Mouse (Mus musculus) stomach, embryonic 16.5 days (tissue): ENCODE data around the gene Dbnl. TPM values are rescaled to one million over a fixed set of nuclear protein-coding genes. Genes with fewer than 3 reads are reported as not detected.
A peak's percentile ranks its signal among the peaks of the same experiment; 100 is the strongest.

ENCODE experiments used
- ATAC-seq: fragments of 200-750 bp; cut with Nextera tagmentation; 2 replicates; pipeline ENCODE4 v1.8.0; 2017; ENCODE audit warnings: moderate number of reproducible peaks, moderate TSS enrichment; ENCODE audit not compliant: insufficient read depth, low FRiP score
- H3K27ac ChIP-seq: fragments of 300-500 bp; sonication (generic); 2 replicates; pipeline ENCODE4 v1.5.1; 2014; ENCODE audit warnings: low read length
- H3K27me3 ChIP-seq: fragments of 300-500 bp; sonication (generic); 2 replicates; pipeline ENCODE4 v1.6.1; 2014; ENCODE audit warnings: low read length, control low read depth, mixed read lengths; ENCODE audit not compliant: control insufficient read depth, insufficient read depth
- H3K36me3 ChIP-seq: fragments of 300-500 bp; sonication (generic); 2 replicates; pipeline ENCODE4 v1.6.1; 2014; ENCODE audit warnings: low read length; ENCODE audit not compliant: control insufficient read depth, insufficient read depth
- H3K4me1 ChIP-seq: fragments of 300-500 bp; sonication (generic); 2 replicates; pipeline ENCODE4 v1.6.1; 2014; ENCODE audit warnings: low read length, control low read depth, mixed read lengths; ENCODE audit not compliant: control insufficient read depth, insufficient read depth
- H3K4me2 ChIP-seq: fragments of 300-500 bp; sonication (generic); 2 replicates; pipeline ENCODE4 v1.6.1; 2014; ENCODE audit warnings: low read depth, low read length, mixed read lengths
- H3K4me3 ChIP-seq: fragments of 300-500 bp; sonication (generic); replicated peaks from 2 replicates; pipeline ENCODE4 v1.5.1; 2014; ENCODE audit warnings: mild to moderate bottlenecking, low read length
- H3K9ac ChIP-seq: fragments of 300-500 bp; sonication (generic); 2 replicates; pipeline ENCODE4 v1.6.1; 2014; ENCODE audit warnings: low read length
- H3K9me3 ChIP-seq: fragments of 300-500 bp; sonication (generic); replicated peaks from 2 replicates; pipeline ENCODE4 v1.6.1; 2016; ENCODE audit warnings: low read length, control low read depth; ENCODE audit not compliant: control insufficient read depth
- WGBS: fragments of 180-500 bp; shearing (Covaris S2); extraction: QIAGEN DNeasy Blood & Tissue Kit; methylation state at CpG from one replicate; pipeline ENCODE4 v1.1.7; 2014; 5-methylcytosine and 5-hydroxymethylcytosine counted together
- polyA plus RNA-seq: library from polyadenylated mRNA; unstranded; fragments of >200 nt; fragmentation: Nextera tagmentation; extraction: Ambion mirVana; gene quantifications from 2 replicates; pipeline ENCODE4 v1.2.1, GENCODE M21; 2015

Dbnl gene
- polyA plus RNA-seq, 1 experiment from 2014 or later = 113 TPM

DNA sequence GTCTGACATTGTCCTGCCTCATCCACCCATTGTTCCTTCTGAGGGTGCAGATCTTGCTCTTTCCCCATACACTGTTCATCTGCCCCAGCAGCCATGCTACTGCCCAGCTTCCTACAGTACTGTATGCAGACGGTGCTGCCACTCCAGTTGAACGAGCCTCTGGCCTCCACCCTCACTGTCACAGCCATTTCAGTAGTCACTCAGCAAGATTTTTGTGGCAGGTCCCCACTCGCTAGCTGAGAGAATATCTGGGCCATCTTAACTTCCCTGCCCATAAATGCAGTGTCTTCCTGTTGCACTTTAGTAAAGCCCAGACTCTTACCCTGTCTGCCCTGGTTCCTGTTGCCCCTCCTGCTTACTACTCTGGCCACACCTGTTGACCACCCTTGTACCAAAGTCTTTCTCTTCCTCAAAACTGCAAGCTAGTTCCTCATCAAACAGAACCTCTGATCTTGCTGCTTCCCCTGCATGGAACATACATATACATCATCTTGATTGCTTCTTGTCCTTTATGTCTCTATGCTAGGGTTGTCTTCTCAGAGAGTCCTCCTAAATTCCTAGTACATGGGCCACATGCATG, 1.6 kb downstream of the Dbnl start:
- H3K4me1 ChIP-seq = peaks cover 10% of the 10 kb centered on the region
- H3K4me3 ChIP-seq = peak overlapping the region; percentile 70
- H3K9ac ChIP-seq = peak overlapping the region; percentile 86
- 71% methylated on average over 3 of the region's 3 CpGs for WGBS
- H3K9me3 ChIP-seq = no peaks in the 10 kb centered on the region
- ATAC-seq = no peak
- no peaks in the 10 kb centered on the region for H3K27me3 ChIP-seq
- H3K4me2 ChIP-seq = peak overlapping the region; percentile 88
- peaks cover 7% of the 10 kb centered on the region; the same call in 1 of the 2 replicates for H3K36me3 ChIP-seq
- H3K27ac ChIP-seq = peak overlapping the region; percentile 86; the same call in 1 of the 2 replicates

DNA sequence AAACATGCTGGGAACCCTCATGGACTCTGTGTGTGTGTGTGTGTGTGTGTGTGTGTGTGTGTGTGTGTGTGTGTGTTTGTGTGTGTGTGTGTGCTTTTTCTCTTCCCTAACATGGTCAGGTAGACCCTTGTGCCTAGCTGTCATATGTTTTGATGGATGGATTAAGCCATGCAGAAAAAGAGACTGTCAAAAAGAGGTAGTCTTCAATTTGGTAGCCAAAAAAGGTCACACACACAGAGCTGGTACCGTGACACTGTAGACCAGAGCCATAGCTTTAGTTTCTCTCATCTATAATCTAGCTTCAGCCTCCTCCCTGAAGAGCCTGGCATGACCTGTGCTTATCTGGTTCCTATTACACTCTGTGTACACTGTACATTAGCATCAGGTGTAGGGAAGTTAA, 2.1 kb downstream of the Dbnl start:
- Histone ChIP-seq H3K4me2 (peak overlapping the region; percentile 88; the same call in 1 of the 2 replicates), H3K27ac (no peak overlapping the region), H3K36me3 (peaks cover 13% of the 10 kb centered on the region; the same call in 1 of the 2 replicates), H3K9me3 (no peaks in the 10 kb centered on the region), H3K4me1 (peaks cover 10% of the 10 kb centered on the region), H3K4me3 (no peak overlapping the region), H3K27me3 (no peaks in the 10 kb centered on the region), H3K9ac (no peak overlapping the region)
- no peak for ATAC-seq
- 93% methylated on average over 1 of the region's 1 CpGs for whole genome bisulfite sequencing

DNA sequence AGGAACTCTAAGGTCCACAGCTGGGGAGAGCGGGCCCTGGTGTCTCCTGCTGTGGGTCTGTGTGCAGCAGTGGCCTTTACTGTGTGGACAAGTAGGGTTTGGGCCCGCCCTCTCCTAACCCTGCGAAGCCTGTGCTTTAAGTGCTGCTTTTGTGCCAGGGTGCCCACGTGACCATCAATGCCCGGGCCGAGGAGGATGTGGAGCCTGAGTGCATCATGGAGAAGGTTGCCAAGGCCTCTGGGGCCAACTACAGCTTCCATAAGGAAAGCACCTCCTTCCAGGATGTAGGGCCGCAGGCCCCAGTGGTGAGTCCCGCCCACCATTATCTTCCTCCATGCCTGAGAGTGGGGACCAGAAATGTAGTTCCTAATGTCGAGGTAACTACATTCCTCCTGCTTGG, 7.0 kb downstream of the Dbnl start:
- Histone ChIP-seq H3K27me3 (no peaks in the 10 kb centered on the region), H3K9ac (no peak overlapping the region), H3K4me1 (no peaks in the 10 kb centered on the region), H3K9me3 (no peaks in the 10 kb centered on the region), H3K4me2 (no peak overlapping the region), H3K36me3 (peaks cover 31% of the 10 kb centered on the region; the same call in 1 of the 2 replicates), H3K4me3 (no peak overlapping the region), H3K27ac (no peak overlapping the region)
- 87% methylated on average over 9 of the region's 9 CpGs for WGBS
- no peak for ATAC-seq

DNA sequence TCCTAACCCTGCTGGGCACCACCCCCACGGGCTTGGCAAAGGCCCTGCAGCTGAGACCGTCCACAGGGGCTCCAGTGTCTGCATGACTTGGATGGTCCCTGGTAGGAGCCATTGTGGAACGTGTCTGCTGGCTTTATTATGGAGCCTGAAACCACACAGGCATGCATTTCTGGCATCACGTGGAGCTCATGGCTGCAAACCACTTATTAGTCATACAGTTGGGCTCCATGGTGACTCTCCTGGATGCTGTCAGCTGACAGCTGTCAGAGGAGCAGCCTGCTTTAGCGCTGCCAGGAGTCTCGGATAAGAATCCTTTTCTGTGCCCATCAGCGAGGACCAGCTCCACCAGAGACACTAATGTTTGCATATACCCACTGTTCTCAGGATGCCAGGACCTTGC, 7.4 kb downstream of the Dbnl start:
- Histone ChIP-seq H3K4me3 (no peak overlapping the region), H3K9me3 (no peaks in the 10 kb centered on the region), H3K4me2 (no peak overlapping the region), H3K27ac (no peak overlapping the region), H3K36me3 (peaks cover 31% of the 10 kb centered on the region; the same call in 1 of the 2 replicates), H3K9ac (no peak overlapping the region), H3K27me3 (no peaks in the 10 kb centered on the region), H3K4me1 (no peaks in the 10 kb centered on the region)
- 86% methylated on average over 7 of the region's 7 CpGs for WGBS
- no peak for ATAC-seq

GRCm38 (mm10) chr11:5796939-5797338, 8.7 kb downstream of the Dbnl start:
- Histone ChIP-seq H3K27me3 (no peaks in the 10 kb centered on the region), H3K36me3 (peaks cover 31% of the 10 kb centered on the region; the same call in 1 of the 2 replicates), H3K9ac (no peak overlapping the region), H3K27ac (no peak overlapping the region), H3K4me2 (no peak overlapping the region), H3K4me3 (no peak overlapping the region), H3K4me1 (no peaks in the 10 kb centered on the region), H3K9me3 (no peaks in the 10 kb centered on the region)
- no peak for ATAC-seq
- WGBS = 81% methylated on average over 15 of the region's 15 CpGs

GRCm38 (mm10) chr11:5797371-5797770, 9.1 kb downstream of the Dbnl start:
- WGBS = 75% methylated on average over 11 of the region's 11 CpGs
- no peak overlapping the region for H3K9ac ChIP-seq
- peaks cover 31% of the 10 kb centered on the region; the same call in 1 of the 2 replicates for H3K36me3 ChIP-seq
- H3K4me3 ChIP-seq = no peak overlapping the region
- H3K27me3 ChIP-seq = no peaks in the 10 kb centered on the region
- H3K4me2 ChIP-seq = no peak overlapping the region
- no peaks in the 10 kb centered on the region for H3K9me3 ChIP-seq
- H3K27ac ChIP-seq = no peak overlapping the region
- H3K4me1 ChIP-seq = no peaks in the 10 kb centered on the region
- ATAC-seq = no peak

DNA sequence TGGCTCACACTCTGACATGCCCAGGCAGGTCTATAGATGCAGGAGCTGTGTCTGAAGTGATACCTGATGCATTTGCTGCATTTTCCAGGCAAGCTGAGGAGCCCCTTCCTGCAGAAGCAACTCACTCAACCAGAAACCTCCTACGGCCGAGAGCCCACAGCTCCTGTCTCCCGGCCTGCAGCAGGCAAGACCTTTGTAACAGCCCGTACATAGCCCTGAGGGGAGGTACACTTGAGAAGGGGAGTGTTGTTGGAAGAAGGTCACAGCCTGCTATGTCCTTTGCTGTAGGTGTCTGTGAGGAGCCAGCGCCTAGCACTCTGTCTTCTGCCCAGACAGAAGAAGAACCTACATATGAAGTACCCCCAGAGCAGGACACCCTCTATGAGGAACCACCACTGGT, 9.6 kb downstream of the Dbnl start:
- H3K4me1 ChIP-seq = no peaks in the 10 kb centered on the region
- no peaks in the 10 kb centered on the region for H3K27me3 ChIP-seq
- H3K36me3 ChIP-seq = peaks cover 31% of the 10 kb centered on the region; the same call in 1 of the 2 replicates
- H3K4me2 ChIP-seq = no peak overlapping the region
- 90% methylated on average over 5 of the region's 5 CpGs for WGBS
- H3K9me3 ChIP-seq = no peaks in the 10 kb centered on the region
- H3K27ac ChIP-seq = no peak overlapping the region
- ATAC-seq = no peak
- no peak overlapping the region for H3K9ac ChIP-seq
- no peak overlapping the region for H3K4me3 ChIP-seq

- Histone ChIP-seq H3K4me1 (no peaks in the 10 kb centered on the region), H3K27ac (no peak overlapping the region), H3K36me3 (peaks cover 24% of the 10 kb centered on the region; the same call in 1 of the 2 replicates), H3K9ac (no peak overlapping the region), H3K27me3 (no peaks in the 10 kb centered on the region), H3K4me2 (no peak overlapping the region), H3K9me3 (no peaks in the 10 kb centered on the region), H3K4me3 (no peak overlapping the region)
- ATAC-seq = no peak
- WGBS = 73% methylated on average over 17 of the region's 17 CpGs
Measured at GRCm38 (mm10) chr11:5799621-5800490, 11.6 kb downstream of the Dbnl start.

- H3K4me1 ChIP-seq = no peaks in the 10 kb centered on the region
- no peak overlapping the region for H3K4me2 ChIP-seq
- WGBS = 92% methylated on average over 16 of the region's 16 CpGs
- no peak overlapping the region for H3K27ac ChIP-seq
- no peak for ATAC-seq
- H3K36me3 ChIP-seq = peaks cover 11% of the 10 kb centered on the region; the same call in 1 of the 2 replicates
- H3K4me3 ChIP-seq = no peak overlapping the region
- no peaks in the 10 kb centered on the region for H3K9me3 ChIP-seq
- H3K27me3 ChIP-seq = no peaks in the 10 kb centered on the region
- no peak overlapping the region for H3K9ac ChIP-seq
Measured at GRCm38 (mm10) chr11:5801511-5801910, 13.2 kb downstream of the Dbnl start.
